Mouse (Mus musculus) kidney, adult 2 months (tissue): Measurements from ENCODE around the gene Rpl23. TPM values are rescaled to one million over a fixed set of nuclear protein-coding genes. Genes with fewer than 3 reads are reported as not detected.

Experiments used
- DNase-seq: peaks from one replicate; pipeline ENCODE4 v3.0.0; 2021
- H3K27ac ChIP-seq: fragments of 200-500 bp; 2 replicates; pipeline ENCODE4 v1.5.1; 2012; ENCODE audit warnings: low read depth, low read length, control low read depth, inconsistent platforms; ENCODE audit not compliant: insufficient read depth
- H3K27me3 ChIP-seq: fragments of 200-500 bp; replicated peaks from 2 replicates; pipeline ENCODE4 v1.6.1; 2012; ENCODE audit warnings: mild to moderate bottlenecking, moderate library complexity, low read length, inconsistent platforms; ENCODE audit not compliant: control insufficient read depth, insufficient read depth
- H3K36me3 ChIP-seq: fragments of 200-500 bp; 2 replicates; pipeline ENCODE4 v1.6.1; 2012; ENCODE audit warnings: mild to moderate bottlenecking, moderate library complexity, low read length, inconsistent platforms; ENCODE audit not compliant: control insufficient read depth, insufficient read depth
- H3K4me1 ChIP-seq: fragments of 200-500 bp; 2 replicates; pipeline ENCODE4 v1.6.1; 2011; ENCODE audit warnings: low read length; ENCODE audit not compliant: control insufficient read depth, insufficient read depth
- H3K4me3 ChIP-seq: fragments of 200-500 bp; 2 replicates; pipeline ENCODE4 v1.5.1; 2011; ENCODE audit warnings: mild to moderate bottlenecking, low read depth, low read length, control low read depth; ENCODE audit not compliant: insufficient read depth
- CTCF ChIP-seq: fragments of 200-500 bp; conservative IDR thresholded peaks from 2 replicates; pipeline ENCODE4 v1.5.1; 2011; ENCODE audit warnings: low read depth, mild to moderate bottlenecking, control low read depth, low read length, moderate library complexity, mixed read lengths; ENCODE audit not compliant: insufficient read depth, insufficient read length
- POLR2A ChIP-seq: fragments of 200-500 bp; IDR thresholded peaks from one replicate; pipeline ENCODE4 v1.6.1; 2011; ENCODE audit warnings: low read depth, low read length, control low read depth
- WGBS: fragments of 180-500 bp; shearing (Covaris S2); methylation state at CpG from one replicate; pipeline ENCODE4 v1.1.7; 2018; 5-methylcytosine and 5-hydroxymethylcytosine counted together
- polyA plus RNA-seq: library from polyadenylated mRNA; depleted of rRNA; stranded (reverse); fragments of >200 nt; gene quantifications from 2 replicates; pipeline ENCODE4 v1.2.3, GENCODE M21; 2012

Rpl23 gene
- polyA plus RNA-seq, 1 experiment: 181 TPM

- WGBS: 1% methylated on average over 57 of the region's 57 CpGs
- TF ChIP-seq CTCF: no peak
- no peak for TF ChIP-seq POLR2A
- DNase-seq: peak; percentile 99
- Histone ChIP-seq H3K27ac (peak overlapping the region; percentile 100), H3K27me3 (no peaks in the 10 kb centered on the region), H3K4me1 (peaks cover 14% of the 10 kb centered on the region), H3K36me3 (peaks cover 2% of the 10 kb centered on the region; the same call in 1 of the 2 replicates), H3K4me3 (peak overlapping the region; percentile 90)
Measured at GRCm38 (mm10) chr11:97744718-97745330, 37.4 kb downstream of the Rpl23 start.

- Histone ChIP-seq H3K4me3 (peak within 1 kb of the TSS; percentile 90), H3K27me3 (no peaks in the 10 kb centered on the region), H3K4me1 (peaks cover 14% of the 10 kb centered on the region), H3K27ac (peak within 1 kb of the TSS; percentile 100), H3K36me3 (no peaks in the 10 kb centered on the region)
- under 1% methylated on average over 63 of the region's 63 CpGs for WGBS
- TF ChIP-seq CTCF: no peak
- peak; percentile 25 for TF ChIP-seq POLR2A
- DNase-seq: no peak
Measured at GRCm38 (mm10) chr11:97744063-97744717, 38.0 kb downstream of the Rpl23 start, which contains the start of gene Pip4k2b. Gene Pip4k2b (minus strand): TSS chr11:97744704.

- DNase-seq: no peak
- Histone ChIP-seq H3K27me3 (no peaks in the 10 kb centered on the region), H3K27ac (no peak overlapping the region), H3K4me3 (peak overlapping the region; percentile 58), H3K36me3 (no peaks in the 10 kb centered on the region), H3K4me1 (peaks cover 14% of the 10 kb centered on the region)
- 22% methylated on average over 9 of the region's 9 CpGs for WGBS
- TF ChIP-seq POLR2A (no peak), CTCF (no peak)
Measured at GRCm38 (mm10) chr11:97743423-97743822, 38.8 kb downstream of the Rpl23 start.

GRCm38 (mm10) chr11:97742591-97742990, 39.6 kb downstream of the Rpl23 start:
- H3K36me3 ChIP-seq: no peaks in the 10 kb centered on the region
- H3K27ac ChIP-seq: no peak overlapping the region
- DNase-seq: no peak
- 74% methylated on average over 9 of the region's 9 CpGs for WGBS
- H3K27me3 ChIP-seq: no peaks in the 10 kb centered on the region
- H3K4me1 ChIP-seq: peaks cover 14% of the 10 kb centered on the region
- TF ChIP-seq CTCF (no peak), POLR2A (no peak)
- H3K4me3 ChIP-seq: no peak overlapping the region

- no peaks in the 10 kb centered on the region for H3K27me3 ChIP-seq
- TF ChIP-seq CTCF: no peak
- no peak for TF ChIP-seq POLR2A
- no peaks in the 10 kb centered on the region for H3K36me3 ChIP-seq
- no peak for DNase-seq
- no peak overlapping the region for H3K4me3 ChIP-seq
- H3K27ac ChIP-seq: no peak overlapping the region
- WGBS: 88% methylated on average over 5 of the region's 5 CpGs
- peaks cover 14% of the 10 kb centered on the region for H3K4me1 ChIP-seq
Measured at GRCm38 (mm10) chr11:97742157-97742556, 40.1 kb downstream of the Rpl23 start.

- Histone ChIP-seq H3K4me3 (no peak overlapping the region), H3K36me3 (no peaks in the 10 kb centered on the region), H3K27me3 (no peaks in the 10 kb centered on the region), H3K4me1 (peaks cover 14% of the 10 kb centered on the region), H3K27ac (peak overlapping the region; percentile 15; the same call in 1 of the 2 replicates)
- peak; percentile 66 for DNase-seq
- TF ChIP-seq POLR2A (no peak), CTCF (no peak)
- 21% methylated on average over 7 of the region's 7 CpGs for WGBS
Measured at GRCm38 (mm10) chr11:97740190-97740589, 42.0 kb downstream of the Rpl23 start.

- Histone ChIP-seq H3K27me3 (no peaks in the 10 kb centered on the region), H3K4me3 (no peak overlapping the region), H3K4me1 (peaks cover 14% of the 10 kb centered on the region), H3K36me3 (no peaks in the 10 kb centered on the region), H3K27ac (no peak overlapping the region)
- no peak for DNase-seq
- WGBS: 90% methylated on average over 3 of the region's 3 CpGs
- TF ChIP-seq CTCF (0 out of 2 replicates have a peak, but pooled peaks have one; percentile 11), POLR2A (no peak)
Measured at GRCm38 (mm10) chr11:97739155-97739554, 43.1 kb downstream of the Rpl23 start.
